Mouse (Mus musculus): ENCODE data around the gene Zfp992.
"Not testable (repeated sequence)": the region's sequence is repeated elsewhere in the genome, so short reads cannot be mapped to it uniquely, and the experiment has no call there.

GRCm38 (mm10) chr4:146459822-146460221 lies 11.0 kb downstream of the Zfp992 start:
- not testable (repeated sequence) for TF ChIP-seq CTCF (conservative IDR thresholded peaks at IDR 0.05; ENCODE audit: low read length); POU5F1 (IDR thresholded peaks at IDR 0.05; ENCODE audit: borderline replicate concordance, low read length); NANOG (IDR thresholded peaks at IDR 0.05; ENCODE audit: borderline replicate concordance, low read length)

All from E14TG2a.4 (cell line).